Mouse (Mus musculus) right cerebral cortex, adult 2 months (tissue): ENCODE data around the gene Svop.

Source experiments
- DNase-seq, 2 experiments: peaks; one replicate each; pipeline ENCODE4 v3.0.0; 2021 to 2022; ENCODE audit warnings: low spot score in 2 of 2

Gene Svop

GRCm38 (mm10) chr5:114046604-114047003 is 44.8 kb downstream of the Svop start:
- DNase-seq = no peak

DNA sequence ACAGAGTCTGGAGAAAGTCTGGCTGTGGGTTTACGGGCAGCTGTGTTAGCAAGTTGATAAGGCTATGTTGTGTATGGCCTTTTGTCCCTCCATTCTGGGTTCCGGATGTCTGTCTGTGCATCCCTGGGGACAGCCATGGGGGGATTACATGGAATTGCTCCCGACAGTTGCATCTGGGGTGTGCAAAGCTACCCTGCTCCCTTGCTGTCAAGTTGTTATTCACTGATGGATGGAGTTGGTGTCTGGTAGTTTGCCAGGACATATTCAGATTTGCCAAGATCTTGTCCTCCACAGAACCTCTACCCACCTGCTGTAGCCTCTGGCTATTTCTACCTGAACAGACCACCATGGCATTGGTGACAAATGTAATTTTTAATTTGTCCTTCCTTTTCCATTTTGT is 45.2 kb downstream of the Svop start:
- no peak for DNase-seq

DNA sequence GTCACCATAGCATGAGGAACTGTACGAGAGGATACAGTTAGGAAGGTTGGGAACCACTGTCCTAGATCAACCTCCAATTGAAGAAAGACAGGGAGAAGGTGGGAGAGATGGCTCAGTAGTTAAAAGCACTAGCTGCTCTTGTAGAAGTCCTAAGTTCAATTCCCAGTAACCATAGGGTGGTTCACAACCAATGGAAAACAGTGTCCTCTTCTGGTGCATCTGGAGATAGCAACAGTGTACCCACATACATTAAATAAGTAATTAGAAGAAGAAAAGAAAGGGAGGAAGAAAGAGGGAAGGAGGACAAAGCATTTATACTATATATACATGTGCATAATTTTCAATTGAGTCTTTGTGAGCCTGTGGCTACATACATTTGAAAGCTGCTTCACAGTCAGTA is 46.2 kb downstream of the Svop start:
- no peak for DNase-seq

- no peak for DNase-seq
These were observed 47.6 kb downstream of the Svop start for GRCm38 (mm10) chr5:114043800-114044199.

- DNase-seq = no peak
These were observed 49.9 kb downstream of the Svop start for GRCm38 (mm10) chr5:114041327-114041930.

DNA sequence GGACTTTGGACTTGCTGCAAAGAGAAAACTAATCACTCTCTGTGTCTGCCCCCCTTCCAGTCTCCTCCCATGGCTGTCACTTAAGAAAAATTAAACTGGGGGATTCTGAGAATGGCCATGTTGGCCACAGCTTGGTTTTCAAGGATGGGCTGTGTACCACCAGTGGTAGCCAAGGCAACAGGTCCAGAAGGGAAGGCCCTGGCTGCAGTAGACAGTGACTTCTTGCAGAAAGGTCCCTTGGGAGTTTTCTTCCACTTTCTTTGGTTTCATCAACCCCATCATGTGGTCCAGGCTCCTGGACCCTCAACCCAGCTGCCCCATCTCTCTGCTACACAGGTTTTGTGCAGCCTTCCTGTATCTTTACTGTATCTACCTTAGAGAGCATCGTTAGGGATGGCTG is 50.5 kb downstream of the Svop start:
- no peak for DNase-seq

- no peak for DNase-seq
These were observed 50.9 kb downstream of the Svop start for GRCm38 (mm10) chr5:114040508-114040907.

DNA sequence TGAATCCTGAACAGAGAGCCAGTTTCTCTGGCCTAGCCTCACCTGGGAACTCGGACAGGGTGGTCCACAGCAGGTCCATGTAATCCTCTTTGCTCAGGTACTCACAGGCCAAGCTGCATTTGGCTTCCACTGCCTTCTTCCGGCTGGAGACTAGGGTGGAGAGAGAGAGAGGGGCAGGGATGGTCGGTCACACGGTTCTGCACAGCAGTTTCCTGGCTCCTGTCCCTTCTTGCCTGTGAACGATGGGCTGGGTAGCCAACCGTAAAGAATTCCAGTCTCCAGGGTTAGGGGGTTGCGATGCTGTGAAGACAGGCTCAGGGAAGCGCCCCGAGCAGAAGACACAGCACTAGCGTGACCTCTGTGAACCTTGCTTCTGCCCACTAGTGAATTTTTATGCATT is 56.3 kb downstream of the Svop start:
- DNase-seq = no peak

- DNase-seq = no peak
These were observed 57.0 kb downstream of the Svop start for GRCm38 (mm10) chr5:114034393-114034792.

- no peak for DNase-seq
These were observed 59.1 kb downstream of the Svop start for GRCm38 (mm10) chr5:114032161-114032763.

DNA sequence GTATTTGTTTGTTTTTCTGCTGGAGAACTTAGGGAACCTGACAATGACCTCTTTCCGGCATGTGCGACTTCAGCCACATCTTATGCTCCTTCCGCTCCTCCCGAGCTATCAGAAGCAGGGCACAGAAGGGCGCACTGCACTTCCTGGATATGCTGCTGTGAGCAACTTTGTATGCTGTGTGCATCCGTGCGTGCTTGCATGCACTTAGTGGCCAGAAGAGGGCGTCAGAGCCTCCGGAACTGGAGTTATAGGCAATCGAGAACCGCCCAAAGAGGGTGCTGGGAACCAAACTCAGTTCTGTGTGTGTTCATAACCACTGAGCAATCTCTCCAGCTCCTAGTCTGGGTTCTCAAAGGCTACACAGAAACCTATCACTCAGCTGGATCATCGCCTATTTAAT is 60.7 kb downstream of the Svop start:
- no peak for DNase-seq

GRCm38 (mm10) chr5:114028111-114028510 is 63.3 kb downstream of the Svop start:
- no peak for DNase-seq

DNA sequence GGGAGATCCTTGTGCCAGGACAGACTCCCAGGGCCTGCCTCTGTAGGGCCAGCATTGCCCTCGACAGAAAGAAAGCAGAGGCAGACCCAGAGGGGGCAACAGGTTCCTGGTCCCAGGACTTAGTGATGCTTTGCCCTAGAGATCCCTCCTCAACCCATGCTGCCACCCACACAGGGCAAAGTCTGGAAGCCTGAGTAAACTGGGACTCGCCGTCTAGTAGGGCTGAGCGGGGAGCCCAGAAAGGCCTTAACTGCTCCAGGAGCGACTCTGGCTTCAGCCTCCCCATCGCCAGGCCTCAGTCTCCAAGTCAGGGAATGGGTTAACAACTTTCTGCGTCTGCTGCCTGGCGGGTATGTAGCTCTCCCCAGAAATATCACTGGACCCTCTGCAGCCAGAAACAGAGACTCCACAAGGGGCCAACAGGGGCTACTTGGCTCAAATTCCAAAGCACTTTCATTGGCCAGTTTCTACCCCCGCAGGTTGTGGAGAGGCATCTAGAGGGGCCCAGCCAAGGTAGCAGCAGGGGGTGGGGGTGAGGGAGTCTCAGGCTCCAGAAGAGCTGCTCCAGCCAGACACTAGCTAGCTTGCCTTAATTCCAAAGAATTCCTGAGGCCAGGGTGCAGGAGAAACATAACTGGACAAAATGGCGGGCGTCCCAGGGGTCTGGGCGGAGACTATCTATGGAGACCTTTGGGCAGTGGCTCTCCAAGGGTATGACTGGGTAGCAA is 64.0 kb downstream of the Svop start:
- no peak for DNase-seq

GRCm38 (mm10) chr5:114024885-114025284 is 66.5 kb downstream of the Svop start:
- DNase-seq = no peak

DNA sequence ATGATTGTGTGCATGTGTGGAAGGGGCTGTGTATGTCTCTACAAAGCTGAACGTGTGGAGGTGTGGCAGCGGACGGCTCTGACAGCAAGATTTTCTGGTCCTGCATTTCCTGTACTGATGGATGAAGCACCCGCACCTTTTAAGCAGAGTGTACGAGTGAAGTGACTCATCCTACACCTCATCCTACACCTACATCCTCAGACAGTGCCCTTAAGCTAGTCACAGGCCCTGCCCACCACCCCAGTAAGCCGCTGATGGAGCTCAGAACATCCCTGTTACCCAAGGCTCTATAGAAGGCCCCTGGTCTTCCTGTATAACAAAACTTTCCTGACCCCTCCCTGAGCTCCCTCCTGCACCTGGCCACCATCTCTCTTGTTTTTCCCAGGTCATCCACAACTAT is 67.0 kb downstream of the Svop start:
- DNase-seq = no peak

- DNase-seq = no peak
These were observed 76.2 kb downstream of the Svop start for GRCm38 (mm10) chr5:114015121-114015520.

- DNase-seq = no peak
These were observed 82.3 kb downstream of the Svop start for GRCm38 (mm10) chr5:114009049-114009448.

GRCm38 (mm10) chr5:114007753-114008453 is 83.5 kb downstream of the Svop start:
- DNase-seq = no peak

GRCm38 (mm10) chr5:114006974-114007373 is 84.4 kb downstream of the Svop start:
- DNase-seq = no peak

- DNase-seq = no peak
These were observed 86.3 kb downstream of the Svop start for GRCm38 (mm10) chr5:114005100-114005499.

- no peak for DNase-seq
These were observed 86.8 kb downstream of the Svop start for GRCm38 (mm10) chr5:114004573-114004972.

DNA sequence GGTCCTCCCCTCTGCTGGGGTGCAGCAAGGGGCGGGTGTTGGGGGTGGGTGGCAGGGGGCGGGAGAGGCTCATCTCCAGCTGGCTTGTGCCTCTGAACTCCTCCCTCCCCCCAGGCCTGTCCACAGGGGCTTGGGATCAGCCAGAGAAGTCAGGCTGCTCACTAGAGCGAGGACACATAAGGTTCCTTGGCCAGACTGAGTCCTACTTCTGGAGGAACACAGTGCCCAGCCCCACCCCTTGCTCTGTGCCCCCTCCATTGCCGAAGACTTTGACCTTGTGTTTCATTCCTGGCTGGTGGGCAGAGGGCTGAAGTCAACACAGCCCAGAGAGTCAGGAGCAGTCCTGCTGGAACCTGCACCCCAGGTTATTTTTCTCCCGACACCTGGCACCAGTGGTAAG is 87.8 kb downstream of the Svop start, which contains the start of gene Dao:
Gene Dao, plus strand, starts transcription at position 162 of the 400 bp plus-strand sequence.
- DNase-seq = no peak

- no peak for DNase-seq
These were observed 92.0 kb downstream of the Svop start for GRCm38 (mm10) chr5:113999382-113999781.
